Mouse (Mus musculus): ENCODE results near the gene Hrh3. TPM values are rescaled to one million over a fixed set of nuclear protein-coding genes. Genes with fewer than 3 reads are reported as not detected.

Hrh3 gene
- 1.5 and 1.8 TPM in 2 replicates for polyA plus RNA-seq (2014; fragmentation: Nextera tagmentation; extraction: Ambion mirVana)

GRCm38 (mm10) chr2:180103978-180104658 is at the start of gene Hrh3:
Hrh3 (minus strand) TSS chr2:180104488.
- H3K9ac ChIP-seq (replicated peaks; ENCODE audit: low read depth, low read length) = peak within 1 kb of the TSS; percentile 51
- peak; percentile 83 for ATAC-seq (ENCODE audit: low read depth)
- H3K27ac ChIP-seq (ENCODE audit: low read depth, low read length) = no peak within 1 kb of the TSS
- H3K4me2 ChIP-seq (ENCODE audit: low read depth, low read length) = peak within 1 kb of the TSS; percentile 95
- H3K36me3 ChIP-seq (ENCODE audit: control insufficient read depth, insufficient read depth, low read length) = no peaks in the 10 kb centered on the region
- WGBS = 0% methylated on average over 46 of the region's 87 CpGs
- H3K4me1 ChIP-seq (ENCODE audit: control insufficient read depth, insufficient read depth, low read length) = peaks cover 18% of the 10 kb centered on the region
- peak within 1 kb of the TSS; percentile 63 for H3K4me3 ChIP-seq (ENCODE audit: low read depth, low read length)
- no peaks in the 10 kb centered on the region for H3K9me3 ChIP-seq (ENCODE audit: control insufficient read depth, low read length)
- H3K27me3 ChIP-seq (ENCODE audit: control insufficient read depth, insufficient read depth, low read length) = peaks cover 29% of the 10 kb centered on the region

DNA sequence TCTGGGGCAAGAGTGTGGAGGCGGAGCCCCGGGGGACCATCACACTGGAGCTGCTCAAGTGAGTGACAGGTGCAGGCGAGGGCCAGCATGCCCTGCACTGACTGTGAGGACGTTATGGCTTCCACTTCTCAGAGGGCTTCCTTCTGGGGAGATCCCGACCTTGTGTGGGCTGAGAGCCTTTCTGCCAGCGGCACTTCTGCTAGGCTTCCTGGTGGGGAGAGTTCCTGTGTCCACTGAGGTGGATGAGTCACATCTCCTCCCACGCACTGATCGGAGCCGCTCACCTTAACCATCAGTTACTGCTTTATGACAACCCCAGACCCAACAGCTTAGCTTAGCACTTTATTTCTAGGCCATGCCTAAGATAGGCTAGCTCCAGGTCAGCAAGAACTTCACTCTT is 44.3 kb upstream of the Hrh3 start:
- Histone ChIP-seq H3K27ac (ENCODE audit: low read depth, low read length) (no peak overlapping the region), H3K36me3 (ENCODE audit: control insufficient read depth, insufficient read depth, low read length) (peaks cover 51% of the 10 kb centered on the region), H3K4me1 (ENCODE audit: control insufficient read depth, insufficient read depth, low read length) (no peaks in the 10 kb centered on the region), H3K27me3 (ENCODE audit: control insufficient read depth, insufficient read depth, low read length) (no peaks in the 10 kb centered on the region), H3K9me3 (ENCODE audit: control insufficient read depth, low read length) (no peaks in the 10 kb centered on the region), H3K4me2 (ENCODE audit: low read depth, low read length) (no peak overlapping the region), H3K9ac (replicated peaks; ENCODE audit: low read depth, low read length) (no peak overlapping the region), H3K4me3 (ENCODE audit: low read depth, low read length) (no peak overlapping the region)
- 93% methylated on average over 9 of the region's 9 CpGs for WGBS
- no peak for ATAC-seq (ENCODE audit: low read depth)

GRCm38 (mm10) chr2:180147379-180147778 is 43.1 kb upstream of the Hrh3 start:
- H3K4me2 ChIP-seq (ENCODE audit: low read depth, low read length) = no peak overlapping the region
- no peaks in the 10 kb centered on the region for H3K27me3 ChIP-seq (ENCODE audit: control insufficient read depth, insufficient read depth, low read length)
- 88% methylated on average over 6 of the region's 6 CpGs for WGBS
- no peak overlapping the region for H3K4me3 ChIP-seq (ENCODE audit: low read depth, low read length)
- H3K9ac ChIP-seq (replicated peaks; ENCODE audit: low read depth, low read length) = no peak overlapping the region
- no peak overlapping the region for H3K27ac ChIP-seq (ENCODE audit: low read depth, low read length)
- no peaks in the 10 kb centered on the region for H3K9me3 ChIP-seq (ENCODE audit: control insufficient read depth, low read length)
- no peaks in the 10 kb centered on the region for H3K4me1 ChIP-seq (ENCODE audit: control insufficient read depth, insufficient read depth, low read length)
- ATAC-seq (ENCODE audit: low read depth) = no peak
- H3K36me3 ChIP-seq (ENCODE audit: control insufficient read depth, insufficient read depth, low read length) = peaks cover 44% of the 10 kb centered on the region

DNA sequence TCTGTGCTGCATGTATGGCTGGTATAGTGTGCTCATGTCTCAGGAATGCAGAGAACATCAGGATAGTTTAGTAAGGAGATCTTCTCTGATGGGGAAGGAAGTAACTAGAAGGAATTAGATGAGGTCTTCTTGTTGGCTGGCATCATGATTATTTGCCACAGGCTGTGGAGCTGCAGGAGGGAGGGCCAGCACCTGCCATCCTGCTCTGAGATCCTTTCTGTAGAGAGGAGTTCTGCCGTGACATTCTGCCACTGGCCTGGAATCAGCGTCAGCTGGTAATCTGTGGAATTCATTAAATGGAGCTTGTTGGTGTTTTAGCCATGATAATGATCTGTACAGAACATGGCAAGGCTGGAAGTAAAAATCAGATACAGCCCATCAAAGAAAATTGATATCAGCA is 41.8 kb upstream of the Hrh3 start:
- H3K9me3 ChIP-seq (ENCODE audit: control insufficient read depth, low read length) = no peaks in the 10 kb centered on the region
- no peak overlapping the region for H3K4me3 ChIP-seq (ENCODE audit: low read depth, low read length)
- no peak overlapping the region for H3K27ac ChIP-seq (ENCODE audit: low read depth, low read length)
- no peaks in the 10 kb centered on the region for H3K4me1 ChIP-seq (ENCODE audit: control insufficient read depth, insufficient read depth, low read length)
- no peak for ATAC-seq (ENCODE audit: low read depth)
- no peaks in the 10 kb centered on the region for H3K27me3 ChIP-seq (ENCODE audit: control insufficient read depth, insufficient read depth, low read length)
- H3K9ac ChIP-seq (replicated peaks; ENCODE audit: low read depth, low read length) = no peak overlapping the region
- H3K4me2 ChIP-seq (ENCODE audit: low read depth, low read length) = no peak overlapping the region
- H3K36me3 ChIP-seq (ENCODE audit: control insufficient read depth, insufficient read depth, low read length) = peaks cover 42% of the 10 kb centered on the region
- WGBS = 84% methylated on average over 2 of the region's 2 CpGs

DNA sequence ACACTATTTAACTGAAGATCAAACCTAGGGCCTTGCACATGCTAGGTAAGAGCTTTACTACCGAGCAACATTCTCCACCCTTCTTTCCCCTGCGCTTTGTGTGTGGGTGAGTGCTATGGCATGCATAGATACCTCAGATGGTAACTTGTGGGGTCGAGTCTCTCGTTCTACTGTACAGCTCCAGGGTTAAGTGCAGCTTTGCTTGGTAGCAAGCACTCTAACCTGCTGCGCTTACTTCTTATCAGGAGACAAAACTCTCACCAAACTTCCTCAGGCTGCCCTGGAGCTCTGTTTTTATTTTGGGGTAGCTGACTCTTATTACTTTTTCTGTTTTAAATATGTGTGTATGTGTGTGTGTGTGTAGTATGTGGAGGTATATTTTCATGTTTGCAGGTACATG is 31.1 kb upstream of the Hrh3 start:
- Histone ChIP-seq H3K9me3 (ENCODE audit: control insufficient read depth, low read length) (no peaks in the 10 kb centered on the region), H3K27me3 (ENCODE audit: control insufficient read depth, insufficient read depth, low read length) (no peaks in the 10 kb centered on the region), H3K4me1 (ENCODE audit: control insufficient read depth, insufficient read depth, low read length) (no peaks in the 10 kb centered on the region), H3K27ac (ENCODE audit: low read depth, low read length) (no peak overlapping the region), H3K9ac (replicated peaks; ENCODE audit: low read depth, low read length) (no peak overlapping the region), H3K4me2 (ENCODE audit: low read depth, low read length) (no peak overlapping the region), H3K4me3 (ENCODE audit: low read depth, low read length) (no peak overlapping the region), H3K36me3 (ENCODE audit: control insufficient read depth, insufficient read depth, low read length) (no peaks in the 10 kb centered on the region; the same call in 1 of the 2 replicates)
- WGBS = 85% methylated on average over 5 of the region's 5 CpGs
- no peak for ATAC-seq (ENCODE audit: low read depth)

DNA sequence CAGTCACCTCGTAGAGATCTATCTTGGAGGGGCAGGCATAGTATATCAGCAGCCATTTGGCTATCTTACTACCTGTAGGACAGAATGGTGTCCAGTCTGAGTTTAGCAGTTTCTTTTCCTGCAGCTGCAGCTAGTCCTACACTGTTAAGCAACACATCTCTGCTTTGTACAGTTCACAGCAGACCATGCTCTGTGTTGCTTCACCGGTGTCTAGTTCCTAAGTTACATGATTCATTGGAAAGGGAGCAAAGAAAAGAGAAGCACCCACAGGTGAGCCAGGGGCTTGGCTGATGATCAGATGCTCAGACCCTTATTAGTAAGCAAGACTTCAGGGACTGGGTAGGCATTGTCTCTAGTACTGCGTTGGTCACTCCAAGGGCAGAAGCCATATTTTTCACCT is 29.6 kb upstream of the Hrh3 start:
- 82% methylated on average over 3 of the region's 3 CpGs for WGBS
- no peak overlapping the region for H3K9ac ChIP-seq (replicated peaks; ENCODE audit: low read depth, low read length)

GRCm38 (mm10) chr2:180133231-180133630 is 28.9 kb upstream of the Hrh3 start:
- no peaks in the 10 kb centered on the region for H3K9me3 ChIP-seq (ENCODE audit: control insufficient read depth, low read length)

More for the DNA sequence above, 29.6 kb upstream of the Hrh3 start:
- Histone ChIP-seq H3K9me3 (ENCODE audit: control insufficient read depth, low read length) (no peaks in the 10 kb centered on the region), H3K4me3 (ENCODE audit: low read depth, low read length) (no peak overlapping the region), H3K27ac (ENCODE audit: low read depth, low read length) (no peak overlapping the region), H3K36me3 (ENCODE audit: control insufficient read depth, insufficient read depth, low read length) (no peaks in the 10 kb centered on the region), H3K4me2 (ENCODE audit: low read depth, low read length) (no peak overlapping the region), H3K4me1 (ENCODE audit: control insufficient read depth, insufficient read depth, low read length) (no peaks in the 10 kb centered on the region), H3K27me3 (ENCODE audit: control insufficient read depth, insufficient read depth, low read length) (no peaks in the 10 kb centered on the region)
- ATAC-seq (ENCODE audit: low read depth) = no peak

GRCm38 (mm10) chr2:180127675-180128074 is 23.4 kb upstream of the Hrh3 start:
- H3K36me3 ChIP-seq (ENCODE audit: control insufficient read depth, insufficient read depth, low read length) = no peaks in the 10 kb centered on the region
- no peak overlapping the region for H3K27ac ChIP-seq (ENCODE audit: low read depth, low read length)
- H3K9me3 ChIP-seq (ENCODE audit: control insufficient read depth, low read length) = no peaks in the 10 kb centered on the region
- H3K4me1 ChIP-seq (ENCODE audit: control insufficient read depth, insufficient read depth, low read length) = 0 out of 2 replicates have a peak, but pooled peaks cover 2% of the 10 kb centered on the region
- H3K4me2 ChIP-seq (ENCODE audit: low read depth, low read length) = no peak overlapping the region
- WGBS = 59% methylated on average over 1 of the region's 1 CpGs
- no peak overlapping the region for H3K9ac ChIP-seq (replicated peaks; ENCODE audit: low read depth, low read length)
- no peak for ATAC-seq (ENCODE audit: low read depth)
- H3K27me3 ChIP-seq (ENCODE audit: control insufficient read depth, insufficient read depth, low read length) = no peaks in the 10 kb centered on the region
- no peak overlapping the region for H3K4me3 ChIP-seq (ENCODE audit: low read depth, low read length)

More at GRCm38 (mm10) chr2:180133231-180133630, 28.9 kb upstream of the Hrh3 start:
- H3K4me2 ChIP-seq (ENCODE audit: low read depth, low read length) = no peak overlapping the region
- H3K4me3 ChIP-seq (ENCODE audit: low read depth, low read length) = no peak overlapping the region
- no peaks in the 10 kb centered on the region for H3K36me3 ChIP-seq (ENCODE audit: control insufficient read depth, insufficient read depth, low read length)
- no peak overlapping the region for H3K9ac ChIP-seq (replicated peaks; ENCODE audit: low read depth, low read length)
- no peak for ATAC-seq (ENCODE audit: low read depth)
- no peak overlapping the region for H3K27ac ChIP-seq (ENCODE audit: low read depth, low read length)
- H3K27me3 ChIP-seq (ENCODE audit: control insufficient read depth, insufficient read depth, low read length) = no peaks in the 10 kb centered on the region
- 99% methylated on average over 4 of the region's 4 CpGs for WGBS
- no peaks in the 10 kb centered on the region for H3K4me1 ChIP-seq (ENCODE audit: control insufficient read depth, insufficient read depth, low read length)

GRCm38 (mm10) chr2:180126195-180126594 is 21.9 kb upstream of the Hrh3 start:
- Histone ChIP-seq H3K4me1 (ENCODE audit: control insufficient read depth, insufficient read depth, low read length) (0 out of 2 replicates have a peak, but pooled peaks cover 2% of the 10 kb centered on the region), H3K4me2 (ENCODE audit: low read depth, low read length) (no peak overlapping the region), H3K9ac (replicated peaks; ENCODE audit: low read depth, low read length) (no peak overlapping the region), H3K27ac (ENCODE audit: low read depth, low read length) (no peak overlapping the region), H3K9me3 (ENCODE audit: control insufficient read depth, low read length) (no peaks in the 10 kb centered on the region), H3K4me3 (ENCODE audit: low read depth, low read length) (no peak overlapping the region), H3K36me3 (ENCODE audit: control insufficient read depth, insufficient read depth, low read length) (no peaks in the 10 kb centered on the region), H3K27me3 (ENCODE audit: control insufficient read depth, insufficient read depth, low read length) (no peaks in the 10 kb centered on the region)
- no peak for ATAC-seq (ENCODE audit: low read depth)
- WGBS = 17% methylated on average over 4 of the region's 4 CpGs

All from neural tube, embryonic 14.5 days (tissue).